Mouse (Mus musculus): Measurements from ENCODE around the gene Fam102b. TPM values are rescaled to one million over a fixed set of nuclear protein-coding genes. Genes with fewer than 3 reads are reported as not detected.

Fam102b gene
- polyA plus RNA-seq, 1 experiment from 2014 or later = 10.7 TPM

DNA sequence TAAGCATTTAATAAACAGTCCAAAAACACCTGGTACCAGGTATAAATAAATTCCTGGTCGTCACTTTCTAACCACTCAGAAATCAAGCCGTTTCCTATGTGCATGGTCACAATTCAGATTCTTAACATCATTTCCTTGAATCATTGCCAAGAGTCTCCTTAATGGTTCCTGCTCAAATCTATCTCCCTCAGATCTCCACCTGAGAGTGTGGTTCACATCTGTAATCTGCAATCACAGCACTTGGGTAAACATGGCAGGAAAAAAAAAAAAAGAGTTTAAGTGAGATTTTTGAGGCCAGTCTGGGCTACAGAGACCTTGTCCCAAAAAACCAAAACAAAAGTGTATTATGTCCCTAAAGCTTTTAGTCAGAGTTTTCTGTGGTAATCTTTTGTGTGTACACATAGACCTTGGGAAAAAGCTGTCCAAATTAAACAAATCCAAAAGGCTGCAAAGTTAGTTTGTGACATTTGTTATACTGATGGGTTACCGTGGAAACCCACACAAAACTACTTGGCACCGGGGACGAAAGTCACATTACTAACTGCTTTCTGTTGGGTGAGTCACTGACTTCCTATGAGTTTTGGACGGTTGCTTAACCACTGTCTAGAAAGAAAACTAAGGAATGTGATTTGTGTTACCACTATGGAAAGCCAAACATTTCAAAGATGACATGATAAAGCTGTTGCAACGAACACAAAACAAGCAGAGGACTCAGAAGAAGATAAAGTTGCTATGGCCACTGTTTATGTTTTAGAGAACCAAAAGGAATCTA is 16.7 kb downstream of the Fam102b start:
- no peak for ATAC-seq (ENCODE audit: insufficient number of reproducible peaks, low FRiP score, low TSS enrichment, low read depth)
- 0 out of 2 replicates have a peak, but pooled peaks cover 8% of the 10 kb centered on the region for H3K4me1 ChIP-seq
- 31% methylated on average over 7 of the region's 7 CpGs for WGBS
- H3K4me3 ChIP-seq (replicated peaks) = no peak overlapping the region
- 0 out of 2 replicates have a peak overlapping the region, but pooled peaks have one; percentile 17 for H3K27ac ChIP-seq (replicated peaks)
- no peaks in the 10 kb centered on the region for H3K9me3 ChIP-seq (replicated peaks)
- no peaks in the 10 kb centered on the region for H3K27me3 ChIP-seq
- no peaks in the 10 kb centered on the region for H3K36me3 ChIP-seq
- H3K9ac ChIP-seq = no peak overlapping the region
- H3K4me2 ChIP-seq (replicated peaks) = no peak overlapping the region

DNA sequence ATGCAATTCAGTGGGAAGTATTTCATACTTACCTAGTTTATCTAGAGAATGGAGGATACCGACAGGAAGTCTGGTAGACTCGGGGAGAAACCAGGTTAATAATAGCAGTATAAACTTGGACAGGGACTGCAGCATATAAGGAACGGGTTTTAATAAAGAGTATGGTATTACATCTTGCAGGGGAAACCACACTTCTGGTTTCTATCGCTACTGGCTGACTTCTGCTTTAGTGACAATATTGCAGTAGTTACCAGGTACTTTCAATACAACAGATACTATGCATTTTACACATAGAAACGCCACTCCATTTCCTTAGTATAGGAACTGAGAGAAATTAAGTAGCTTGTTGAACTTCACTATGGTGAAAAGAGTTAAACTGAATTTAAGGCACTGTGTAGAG is 19.2 kb downstream of the Fam102b start:
- Histone ChIP-seq H3K4me2 (replicated peaks) (no peak overlapping the region), H3K9ac (no peak overlapping the region), H3K4me3 (replicated peaks) (no peak overlapping the region), H3K36me3 (no peaks in the 10 kb centered on the region), H3K27ac (replicated peaks) (no peak overlapping the region), H3K27me3 (no peaks in the 10 kb centered on the region), H3K9me3 (replicated peaks) (no peaks in the 10 kb centered on the region), H3K4me1 (0 out of 2 replicates have a peak, but pooled peaks cover 8% of the 10 kb centered on the region)
- 80% methylated on average over 5 of the region's 5 CpGs for WGBS
- no peak for ATAC-seq (ENCODE audit: insufficient number of reproducible peaks, low FRiP score, low TSS enrichment, low read depth)

DNA sequence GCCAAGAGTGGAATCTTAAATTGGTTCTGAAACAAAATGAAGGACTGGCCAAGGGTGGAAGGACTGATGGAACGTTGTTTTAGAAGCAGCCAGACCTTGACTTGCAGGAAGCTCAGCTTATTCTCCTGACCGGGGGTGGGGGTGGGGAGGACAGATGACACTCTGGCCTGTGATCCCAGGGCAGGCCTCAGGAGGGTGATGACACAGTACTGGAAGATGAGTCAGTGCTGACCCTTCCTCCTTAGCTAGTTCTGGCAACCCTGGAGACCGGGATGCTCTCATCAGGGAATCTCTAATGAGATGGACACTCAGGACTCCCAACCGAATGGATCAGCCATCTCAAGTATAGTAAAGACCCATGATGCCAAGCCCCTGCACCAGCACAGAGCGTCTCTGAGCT is 21.6 kb downstream of the Fam102b start:
- Histone ChIP-seq H3K9ac (no peak overlapping the region), H3K4me1 (0 out of 2 replicates have a peak, but pooled peaks cover 4% of the 10 kb centered on the region), H3K4me2 (replicated peaks) (no peak overlapping the region), H3K27ac (replicated peaks) (no peak overlapping the region), H3K36me3 (peaks cover 9% of the 10 kb centered on the region; the same call in 1 of the 2 replicates), H3K27me3 (no peaks in the 10 kb centered on the region), H3K4me3 (replicated peaks) (no peak overlapping the region), H3K9me3 (replicated peaks) (no peaks in the 10 kb centered on the region)
- no peak for ATAC-seq (ENCODE audit: insufficient number of reproducible peaks, low FRiP score, low TSS enrichment, low read depth)
- 78% methylated on average over 5 of the region's 5 CpGs for WGBS

DNA sequence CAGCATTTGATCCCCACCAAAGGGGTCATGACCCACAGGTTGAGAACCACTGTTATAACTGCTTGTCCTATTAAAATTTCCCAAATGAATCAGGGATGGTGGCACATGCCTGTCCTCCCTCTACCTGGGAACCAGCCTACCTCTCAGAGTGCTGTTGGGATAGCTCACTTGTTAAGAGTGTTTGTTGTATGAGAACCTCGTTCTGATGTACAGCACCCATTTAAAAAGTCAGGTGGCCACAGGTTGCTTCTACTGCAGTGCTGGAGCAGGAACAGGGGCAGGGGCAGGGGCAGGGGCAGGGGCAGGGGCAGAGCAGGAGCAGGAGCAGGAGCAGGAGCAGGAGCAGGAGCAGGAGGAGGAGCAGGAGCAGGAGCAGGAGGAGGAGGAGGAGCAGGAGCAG is 28.2 kb downstream of the Fam102b start:
- Histone ChIP-seq H3K4me2 (replicated peaks) (no peak overlapping the region), H3K4me3 (replicated peaks) (no peak overlapping the region), H3K9ac (no peak overlapping the region), H3K9me3 (replicated peaks) (no peaks in the 10 kb centered on the region), H3K27ac (replicated peaks) (no peak overlapping the region), H3K27me3 (no peaks in the 10 kb centered on the region), H3K4me1 (no peaks in the 10 kb centered on the region), H3K36me3 (peaks cover 14% of the 10 kb centered on the region; the same call in 1 of the 2 replicates)
- ATAC-seq (ENCODE audit: insufficient number of reproducible peaks, low FRiP score, low TSS enrichment, low read depth) = no peak
- 84% methylated on average over 1 of the region's 1 CpGs for WGBS

DNA sequence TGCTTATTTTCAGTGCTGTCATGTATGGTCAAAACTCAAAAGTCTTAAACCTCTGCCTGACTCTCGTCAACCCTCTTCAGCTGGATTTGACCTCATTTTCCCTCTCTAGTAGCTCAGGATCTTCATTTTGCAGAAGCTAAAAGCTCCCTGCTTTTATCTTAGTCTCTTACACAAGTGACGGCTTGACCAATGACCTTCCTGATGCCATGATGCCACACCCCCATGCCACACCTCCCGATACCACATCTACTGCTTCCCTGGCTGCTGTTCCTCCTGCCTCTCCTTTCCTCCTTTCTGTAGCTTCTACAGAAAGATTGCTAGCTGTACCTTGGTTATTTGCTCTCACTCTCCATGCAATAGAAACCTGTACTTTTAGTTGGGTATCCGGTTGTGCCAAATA is 29.6 kb downstream of the Fam102b start:
- 62% methylated on average over 4 of the region's 4 CpGs for WGBS
- no peak overlapping the region for H3K9ac ChIP-seq
- no peak for ATAC-seq (ENCODE audit: insufficient number of reproducible peaks, low FRiP score, low TSS enrichment, low read depth)
- no peaks in the 10 kb centered on the region for H3K9me3 ChIP-seq (replicated peaks)
- H3K4me2 ChIP-seq (replicated peaks) = no peak overlapping the region
- no peaks in the 10 kb centered on the region for H3K4me1 ChIP-seq
- H3K27me3 ChIP-seq = no peaks in the 10 kb centered on the region
- H3K36me3 ChIP-seq = peaks cover 14% of the 10 kb centered on the region; the same call in 1 of the 2 replicates
- no peak overlapping the region for H3K27ac ChIP-seq (replicated peaks)
- no peak overlapping the region for H3K4me3 ChIP-seq (replicated peaks)

DNA sequence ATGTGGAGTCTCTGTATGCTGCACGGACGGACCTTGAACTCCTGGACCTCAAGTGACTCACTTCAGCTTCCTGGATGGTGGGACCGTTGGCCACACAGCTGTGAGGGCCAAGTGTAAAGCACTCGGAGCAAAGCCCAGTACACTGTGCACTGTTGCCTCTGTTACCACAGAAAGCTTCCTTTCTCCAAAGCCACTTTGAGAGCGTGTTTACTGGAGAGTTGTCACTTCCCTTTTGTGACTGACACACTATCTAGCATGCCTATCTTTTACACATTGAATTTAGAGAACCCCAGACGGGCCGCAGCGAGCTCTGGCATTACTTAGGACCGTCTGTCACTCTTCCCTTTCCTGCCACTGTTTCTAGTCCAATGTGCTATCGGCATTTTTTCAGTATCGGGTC is 30.1 kb downstream of the Fam102b start:
- no peaks in the 10 kb centered on the region for H3K27me3 ChIP-seq
- H3K27ac ChIP-seq (replicated peaks) = no peak overlapping the region
- H3K9me3 ChIP-seq (replicated peaks) = no peaks in the 10 kb centered on the region
- no peak overlapping the region for H3K4me3 ChIP-seq (replicated peaks)
- 73% methylated on average over 11 of the region's 11 CpGs for WGBS
- H3K36me3 ChIP-seq = peaks cover 9% of the 10 kb centered on the region; the same call in 1 of the 2 replicates
- H3K4me1 ChIP-seq = no peaks in the 10 kb centered on the region
- H3K4me2 ChIP-seq (replicated peaks) = no peak overlapping the region
- no peak for ATAC-seq (ENCODE audit: insufficient number of reproducible peaks, low FRiP score, low TSS enrichment, low read depth)
- H3K9ac ChIP-seq = no peak overlapping the region

DNA sequence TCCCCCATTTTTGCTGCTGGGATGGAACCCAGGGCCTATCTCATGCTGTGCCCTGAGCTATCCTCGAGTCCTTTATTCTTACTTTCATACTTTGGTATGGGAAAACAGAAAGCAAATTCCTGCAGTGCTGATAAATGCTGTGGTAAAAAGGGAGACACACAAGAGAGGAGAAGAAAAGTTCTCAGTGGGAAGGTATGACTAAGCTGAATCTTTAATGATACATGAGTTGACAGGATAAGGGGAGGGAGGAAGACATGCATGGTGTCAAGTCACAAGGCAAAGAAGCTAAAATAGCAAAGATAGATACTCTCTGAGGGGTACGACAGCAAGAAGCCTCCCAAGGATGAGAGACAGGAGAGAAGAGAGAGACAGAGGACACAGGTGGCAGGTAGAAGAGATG is 32.0 kb downstream of the Fam102b start:
- Histone ChIP-seq H3K27me3 (no peaks in the 10 kb centered on the region), H3K9ac (no peak overlapping the region), H3K4me1 (no peaks in the 10 kb centered on the region), H3K4me2 (replicated peaks) (no peak overlapping the region), H3K4me3 (replicated peaks) (no peak overlapping the region), H3K9me3 (replicated peaks) (no peaks in the 10 kb centered on the region), H3K27ac (replicated peaks) (no peak overlapping the region), H3K36me3 (peaks cover 3% of the 10 kb centered on the region)
- WGBS = 77% methylated on average over 2 of the region's 2 CpGs
- ATAC-seq (ENCODE audit: insufficient number of reproducible peaks, low FRiP score, low TSS enrichment, low read depth) = no peak

DNA sequence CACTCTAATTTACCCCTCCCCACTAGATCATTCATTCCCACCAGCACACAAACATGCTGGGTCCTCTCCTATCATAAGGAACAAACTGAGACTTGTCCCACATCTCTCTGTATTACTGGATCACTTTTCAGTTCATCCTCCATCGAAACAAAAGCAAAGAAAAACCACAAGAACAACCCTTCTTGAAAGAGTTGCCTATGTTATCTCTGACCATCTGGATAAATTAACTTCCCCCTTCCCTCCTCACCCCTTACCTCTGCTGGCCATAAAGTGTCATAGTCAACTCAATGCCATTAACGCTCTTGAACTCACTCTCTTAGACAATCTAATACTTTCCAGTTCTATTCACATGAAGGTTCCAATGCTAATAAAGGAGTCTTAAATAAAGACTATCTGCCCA is 32.9 kb downstream of the Fam102b start:
- no peak overlapping the region for H3K4me3 ChIP-seq (replicated peaks)
- ATAC-seq (ENCODE audit: insufficient number of reproducible peaks, low FRiP score, low TSS enrichment, low read depth) = no peak
- H3K4me2 ChIP-seq (replicated peaks) = no peak overlapping the region
- WGBS = 90% methylated on average over 2 of the region's 2 CpGs
- H3K27me3 ChIP-seq = no peaks in the 10 kb centered on the region
- H3K9ac ChIP-seq = no peak overlapping the region
- no peak overlapping the region for H3K27ac ChIP-seq (replicated peaks)
- H3K36me3 ChIP-seq = peaks cover 9% of the 10 kb centered on the region; the same call in 1 of the 2 replicates
- no peaks in the 10 kb centered on the region for H3K4me1 ChIP-seq
- H3K9me3 ChIP-seq (replicated peaks) = no peaks in the 10 kb centered on the region

DNA sequence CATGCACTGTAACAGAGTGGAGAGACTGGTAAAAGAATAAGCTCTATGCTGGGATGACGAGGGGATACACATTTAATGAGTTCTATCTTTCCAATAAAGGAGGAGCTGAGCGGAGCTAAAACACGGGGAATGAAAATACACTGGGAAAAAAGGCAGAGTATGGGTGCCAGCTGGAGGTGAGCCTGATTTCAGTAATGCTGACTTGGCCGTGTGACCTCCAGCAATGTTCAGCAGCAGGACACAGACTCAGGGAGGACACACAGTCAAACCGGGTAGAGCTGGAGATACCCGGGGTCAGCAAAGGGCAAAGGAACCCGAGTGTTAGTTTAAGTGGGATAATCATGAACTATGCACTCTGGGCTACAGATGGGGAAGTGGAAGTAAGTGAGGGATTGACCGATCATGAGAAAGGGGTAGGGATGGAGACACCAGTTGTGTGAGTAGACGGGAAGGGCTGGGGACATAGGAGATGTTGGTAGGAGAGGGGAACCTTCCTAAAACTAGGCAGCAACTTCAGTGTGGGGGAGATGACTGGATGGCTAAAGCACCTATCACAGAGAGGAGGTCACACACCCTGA is 37.3 kb downstream of the Fam102b start:
- Histone ChIP-seq H3K27ac (replicated peaks) (no peak overlapping the region), H3K4me2 (replicated peaks) (no peak overlapping the region), H3K36me3 (peaks cover 18% of the 10 kb centered on the region; the same call in 1 of the 2 replicates), H3K9me3 (replicated peaks) (no peaks in the 10 kb centered on the region), H3K4me1 (no peaks in the 10 kb centered on the region), H3K4me3 (replicated peaks) (no peak overlapping the region), H3K27me3 (no peaks in the 10 kb centered on the region), H3K9ac (no peak overlapping the region)
- WGBS = 83% methylated on average over 9 of the region's 9 CpGs
- no peak for ATAC-seq (ENCODE audit: insufficient number of reproducible peaks, low FRiP score, low TSS enrichment, low read depth)

DNA sequence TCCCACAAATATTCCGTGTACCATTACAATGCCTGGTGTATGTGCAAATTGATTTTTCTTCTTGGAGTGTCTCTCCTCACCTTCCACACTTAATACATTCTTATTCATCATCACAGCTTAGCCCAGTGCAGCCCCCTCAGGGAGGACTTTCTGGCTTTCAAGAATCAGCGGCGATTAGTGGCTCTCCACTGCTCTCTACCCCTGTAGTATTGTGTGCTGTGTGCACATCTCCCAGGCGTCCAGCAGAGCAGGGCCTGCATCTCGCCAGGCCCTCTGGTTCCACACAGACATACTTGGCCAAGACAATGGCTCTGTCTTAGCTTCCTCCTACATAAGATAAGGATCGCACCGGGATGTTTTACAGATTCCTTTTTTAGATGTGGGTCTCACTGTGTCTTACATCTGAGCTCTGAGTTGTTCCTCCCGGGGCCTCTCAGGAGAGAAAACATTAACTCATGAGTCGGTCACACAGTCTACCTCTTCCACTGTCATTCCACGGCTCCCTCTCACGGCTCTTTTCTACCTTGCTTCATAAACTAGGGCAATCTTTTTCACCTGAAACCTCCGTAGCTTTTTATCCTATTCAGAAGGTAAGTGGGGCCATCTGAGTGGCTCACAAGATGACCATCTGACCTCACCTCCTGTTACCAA is 40.3 kb downstream of the Fam102b start:
- Histone ChIP-seq H3K9me3 (replicated peaks) (no peaks in the 10 kb centered on the region), H3K9ac (no peak overlapping the region), H3K27me3 (no peaks in the 10 kb centered on the region), H3K4me3 (replicated peaks) (no peak overlapping the region), H3K4me2 (replicated peaks) (no peak overlapping the region), H3K4me1 (no peaks in the 10 kb centered on the region), H3K27ac (replicated peaks) (no peak overlapping the region), H3K36me3 (peaks cover 18% of the 10 kb centered on the region; the same call in 1 of the 2 replicates)
- ATAC-seq (ENCODE audit: insufficient number of reproducible peaks, low FRiP score, low TSS enrichment, low read depth) = no peak
- 79% methylated on average over 12 of the region's 12 CpGs for WGBS

DNA sequence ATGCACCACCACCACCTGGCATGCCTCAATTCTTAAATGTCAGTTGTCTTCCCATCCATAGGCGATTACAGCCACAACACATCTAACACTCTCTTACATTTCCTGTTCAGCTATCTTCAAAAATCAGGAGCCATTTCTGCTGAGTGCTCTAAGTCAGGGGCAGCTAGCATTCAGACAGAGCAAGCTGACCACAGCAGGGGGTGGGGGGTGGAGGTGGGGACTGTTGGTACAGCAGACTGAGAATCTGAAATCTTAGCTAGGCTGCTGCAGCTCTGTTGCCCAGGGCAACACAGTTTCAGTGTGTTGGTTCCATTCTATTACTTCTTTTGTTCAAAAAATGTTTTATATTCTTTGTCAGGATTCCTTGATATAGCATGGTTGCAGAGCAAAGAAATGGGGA is 40.9 kb downstream of the Fam102b start:
- no peak overlapping the region for H3K4me2 ChIP-seq (replicated peaks)
- H3K4me1 ChIP-seq = no peaks in the 10 kb centered on the region
- no peak overlapping the region for H3K4me3 ChIP-seq (replicated peaks)
- no peak overlapping the region for H3K9ac ChIP-seq
- no peaks in the 10 kb centered on the region for H3K9me3 ChIP-seq (replicated peaks)
- H3K36me3 ChIP-seq = peaks cover 18% of the 10 kb centered on the region; the same call in 1 of the 2 replicates
- H3K27me3 ChIP-seq = no peaks in the 10 kb centered on the region
- H3K27ac ChIP-seq (replicated peaks) = no peak overlapping the region
- WGBS = 93% methylated on average over 1 of the region's 1 CpGs
- no peak for ATAC-seq (ENCODE audit: insufficient number of reproducible peaks, low FRiP score, low TSS enrichment, low read depth)
